Mouse (Mus musculus) 3T3-L1 (cell line): ENCODE measurements around the gene 2210408I21Rik.
"Not testable (repeated sequence)": the region's sequence is repeated elsewhere in the genome, so short reads cannot be mapped to it uniquely, and the experiment has no call there.

Experiments used
- DNase-seq: peaks from one replicate; pipeline ENCODE4 v3.0.0-alpha.2; 2015; ENCODE audit warnings: low read depth, low spot score

Gene 2210408I21Rik

GRCm38 (mm10) chr13:77134931-77135620, at the start of gene 2210408I21Rik, which contains the start of gene Slf1:
Gene 2210408I21Rik (plus strand): TSS chr13:77135540.
Gene Slf1 (minus strand): TSS chr13:77135473.
- peak; percentile 89 for DNase-seq

- not testable (repeated sequence) for DNase-seq
Measured at GRCm38 (mm10) chr13:77092876-77093275, 42.5 kb upstream of the 2210408I21Rik start.

GRCm38 (mm10) chr13:77107734-77108133, 27.6 kb upstream of the 2210408I21Rik start:
- no peak for DNase-seq

- no peak for DNase-seq
Measured at GRCm38 (mm10) chr13:77118695-77119094, 16.6 kb upstream of the 2210408I21Rik start.

- DNase-seq, result no peak
Measured at GRCm38 (mm10) chr13:77125159-77125558, 10.2 kb upstream of the 2210408I21Rik start.

- DNase-seq, result peak; percentile 32
Measured at GRCm38 (mm10) chr13:77128240-77128639, 7.1 kb upstream of the 2210408I21Rik start.

- peak; percentile 14 for DNase-seq
Measured at GRCm38 (mm10) chr13:77131132-77131531, 4.2 kb upstream of the 2210408I21Rik start.

GRCm38 (mm10) chr13:77135621-77135981, 261 bp downstream of the 2210408I21Rik start:
- no peak for DNase-seq

GRCm38 (mm10) chr13:77140890-77141289, 5.5 kb downstream of the 2210408I21Rik start:
- DNase-seq, result no peak

- no peak for DNase-seq
Measured at GRCm38 (mm10) chr13:77177931-77178330, 42.6 kb downstream of the 2210408I21Rik start.

- DNase-seq, result no peak
Measured at GRCm38 (mm10) chr13:77190606-77191005, 55.3 kb downstream of the 2210408I21Rik start.

- no peak for DNase-seq
Measured at GRCm38 (mm10) chr13:77192201-77192600, 56.9 kb downstream of the 2210408I21Rik start.

GRCm38 (mm10) chr13:77208764-77209418, 73.6 kb downstream of the 2210408I21Rik start:
- no peak for DNase-seq

- DNase-seq, result no peak
Measured at GRCm38 (mm10) chr13:77213196-77213595, 77.9 kb downstream of the 2210408I21Rik start.

- DNase-seq, result peak; percentile 18
Measured at GRCm38 (mm10) chr13:77215460-77215859, 80.1 kb downstream of the 2210408I21Rik start.

- DNase-seq, result no peak
Measured at GRCm38 (mm10) chr13:77217672-77218280, 82.4 kb downstream of the 2210408I21Rik start.

GRCm38 (mm10) chr13:77221072-77221471, 85.7 kb downstream of the 2210408I21Rik start:
- no peak for DNase-seq

GRCm38 (mm10) chr13:77256541-77256940, 121.2 kb downstream of the 2210408I21Rik start:
- no peak for DNase-seq

GRCm38 (mm10) chr13:77262715-77263338, 127.5 kb downstream of the 2210408I21Rik start:
- no peak for DNase-seq

GRCm38 (mm10) chr13:77263400-77264179, 128.2 kb downstream of the 2210408I21Rik start:
- DNase-seq, result no peak

- DNase-seq, result no peak
Measured at GRCm38 (mm10) chr13:77264481-77264880, 129.1 kb downstream of the 2210408I21Rik start.
